Mouse (Mus musculus) heart, postnatal 4 days (tissue): ENCODE measurements at regions not wholly inside any gene's neighbourhood (a gene's known extent, or its start where the extent isn't known, plus 50 kb on each side); places are given as distances from the start of the nearest gene placed in this dataset.

ENCODE experiments used
- DNase-seq: peaks from one replicate; pipeline ENCODE4 v3.0.0; 2021

GRCm38 (mm10) chr13:39774111-39774510, 587.1 kb downstream of the Ofcc1 start:
- DNase-seq = no peak

GRCm38 (mm10) chr13:39769228-39769627, 592.0 kb downstream of the Ofcc1 start:
- no peak for DNase-seq

- DNase-seq = no peak
These were observed 594.4 kb downstream of the Ofcc1 start for GRCm38 (mm10) chr13:39766897-39767296.
